Mouse (Mus musculus) liver, embryonic 14.5 days (tissue): ENCODE measurements around the gene Ccl9. TPM values are rescaled to one million over a fixed set of nuclear protein-coding genes. Genes with fewer than 3 reads are reported as not detected.

Experiments
- ATAC-seq: fragments of 200-750 bp; cut with Nextera tagmentation; 2 replicates; pipeline ENCODE4 v1.8.0; 2017; ENCODE audit warnings: moderate number of reproducible peaks, mild to moderate bottlenecking, moderate library complexity; ENCODE audit not compliant: insufficient read depth
- DNase-seq, 3 experiments: peaks; one replicate each; pipeline ENCODE4 v3.0.0-alpha.2; 2012 to 2013; ENCODE audit warnings: low read depth in 3 of 3, low spot score in 3 of 3
- H3K27ac ChIP-seq: fragments of 300-500 bp; sonication (generic); 2 replicates; pipeline ENCODE4 v1.5.1; 2014; ENCODE audit warnings: moderate library complexity, mild to moderate bottlenecking, control low read depth, inconsistent platforms
- H3K27me3 ChIP-seq: fragments of 300-500 bp; sonication (generic); 2 replicates; pipeline ENCODE4 v1.6.1; 2014; ENCODE audit warnings: mild to moderate bottlenecking, low read length, moderate library complexity; ENCODE audit not compliant: control insufficient read depth, insufficient read depth
- H3K36me3 ChIP-seq: fragments of 300-500 bp; sonication (generic); replicated peaks from 2 replicates; pipeline ENCODE4 v1.6.1; 2014; ENCODE audit warnings: low read depth; ENCODE audit not compliant: control insufficient read depth, insufficient read depth
- H3K4me1 ChIP-seq, 2 experiments: fragments of 200-500 bp in 1 of 2; fragments of 300-500 bp in 1 of 2; sonication (generic) in 1 of 2; replicated peaks; 2 replicates each; pipeline ENCODE4 v1.6.1; 2012 to 2014; ENCODE audit warnings: antibody characterized with exemption in 1 of 2, inconsistent platforms in 1 of 2, low read length in 1 of 2; ENCODE audit not compliant: control insufficient read depth in 2 of 2, insufficient read depth in 2 of 2
- H3K4me2 ChIP-seq: fragments of 300-500 bp; sonication (generic); 2 replicates; pipeline ENCODE4 v1.6.1; 2014; ENCODE audit warnings: low read depth, mild to moderate bottlenecking, control low read depth, moderate library complexity
- H3K4me3 ChIP-seq, 2 experiments: fragments of 200-500 bp in 1 of 2; fragments of 300-500 bp in 1 of 2; sonication (generic) in 1 of 2; 2 replicates each; pipeline ENCODE4 v1.5.1; 2012 to 2014; ENCODE audit warnings: low read depth in 2 of 2, low read length in 2 of 2, mild to moderate bottlenecking in 2 of 2, control low read depth in 1 of 2, inconsistent platforms in 1 of 2, moderate library complexity in 1 of 2; ENCODE audit not compliant: insufficient read depth in 1 of 2
- H3K9ac ChIP-seq: fragments of 300-500 bp; sonication (generic); replicated peaks from 2 replicates; pipeline ENCODE4 v1.6.1; 2014; ENCODE audit warnings: mild to moderate bottlenecking, control low read depth, moderate library complexity
- H3K9me3 ChIP-seq: fragments of 300-500 bp; sonication (generic); 2 replicates; pipeline ENCODE4 v1.6.1; 2016; ENCODE audit warnings: low read length, mixed read lengths; ENCODE audit not compliant: control insufficient read depth
- CTCF ChIP-seq: IDR thresholded peaks from 2 replicates; pipeline ENCODE4 v1.5.1; 2016; ENCODE audit warnings: antibody characterized with exemption, low read depth, control low read depth
- EP300 ChIP-seq: IDR thresholded peaks from 2 replicates; pipeline ENCODE4 v1.6.1; 2016; ENCODE audit warnings: antibody characterized with exemption, low read depth
- WGBS: fragments of 180-500 bp; shearing (Covaris S2); extraction: QIAGEN DNeasy Blood & Tissue Kit; methylation state at CpG from one replicate; pipeline ENCODE4 v1.1.7; 2014; ENCODE audit not compliant: insufficient replicate concordance; 5-methylcytosine and 5-hydroxymethylcytosine counted together
- polyA plus RNA-seq, 2 experiments: library from polyadenylated mRNA; depleted of rRNA in 1 of 2; stranded (reverse) in 1 of 2; unstranded in 1 of 2; fragments of >200 nt; fragmentation: Nextera tagmentation in 1 of 2; extraction: Ambion mirVana in 1 of 2; gene quantifications; 2 replicates each; pipeline versions ENCODE4 v1.2.1 to v1.2.3; 2012 to 2014

The Ccl9 gene
- polyA plus RNA-seq, 2 experiments: 9.7 to 35.5 TPM

DNA sequence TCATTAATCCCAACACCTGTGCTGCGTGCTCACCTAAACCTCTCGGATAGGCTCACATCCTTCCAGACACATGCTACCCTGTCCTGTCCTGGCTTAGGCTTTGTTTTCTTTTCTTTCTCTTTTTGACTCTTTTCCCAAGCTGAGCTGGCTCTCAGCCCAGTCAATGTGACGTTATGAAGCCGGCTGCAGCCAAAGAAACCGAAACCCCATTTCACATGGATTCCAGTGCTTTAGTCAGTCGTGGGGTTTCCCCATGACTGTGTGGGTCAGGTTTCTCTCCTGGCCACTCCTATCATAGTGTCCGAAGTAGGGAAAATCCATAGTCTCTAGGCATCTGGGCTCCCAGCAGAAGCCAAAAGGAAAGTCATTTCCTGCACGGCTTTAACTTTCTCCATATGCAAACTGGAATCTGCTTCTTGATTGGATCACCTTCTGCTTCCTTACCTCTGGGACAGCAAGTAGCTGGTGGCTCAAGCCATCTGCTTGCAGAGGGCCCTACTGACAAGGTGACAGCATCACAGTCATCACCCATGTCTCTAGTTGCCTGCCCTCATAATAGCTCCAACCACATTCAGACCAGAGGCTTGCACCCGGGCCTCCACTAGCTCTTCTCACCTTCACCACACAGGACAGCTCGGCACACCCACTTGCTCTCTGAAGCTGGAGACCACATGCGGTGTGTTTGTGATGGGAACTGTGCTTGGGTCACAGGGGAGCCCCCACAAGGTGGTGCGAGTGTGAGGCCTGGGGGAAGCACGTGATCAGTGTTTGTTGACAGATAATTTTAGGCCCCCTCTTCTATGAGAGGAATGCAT is 43.6 kb downstream of the Ccl9 start:
- no peaks in the 10 kb centered on the region for H3K36me3 ChIP-seq
- 44% methylated on average over 13 of the region's 13 CpGs for WGBS
- 0 out of 4 replicates have a peak, but pooled peaks cover 0 to 2% of the 10 kb centered on the region in 2 experiments for H3K4me1 ChIP-seq
- no peak for ATAC-seq
- H3K9ac ChIP-seq: no peak overlapping the region
- no peaks in the 10 kb centered on the region for H3K9me3 ChIP-seq
- no peaks in the 10 kb centered on the region for H3K27me3 ChIP-seq
- H3K27ac ChIP-seq: no peak overlapping the region
- H3K4me2 ChIP-seq: no peak overlapping the region
- no peak overlapping the region for H3K4me3 ChIP-seq
- DNase-seq: no peak
- no peak for TF ChIP-seq CTCF
- no peak for TF ChIP-seq EP300

DNA sequence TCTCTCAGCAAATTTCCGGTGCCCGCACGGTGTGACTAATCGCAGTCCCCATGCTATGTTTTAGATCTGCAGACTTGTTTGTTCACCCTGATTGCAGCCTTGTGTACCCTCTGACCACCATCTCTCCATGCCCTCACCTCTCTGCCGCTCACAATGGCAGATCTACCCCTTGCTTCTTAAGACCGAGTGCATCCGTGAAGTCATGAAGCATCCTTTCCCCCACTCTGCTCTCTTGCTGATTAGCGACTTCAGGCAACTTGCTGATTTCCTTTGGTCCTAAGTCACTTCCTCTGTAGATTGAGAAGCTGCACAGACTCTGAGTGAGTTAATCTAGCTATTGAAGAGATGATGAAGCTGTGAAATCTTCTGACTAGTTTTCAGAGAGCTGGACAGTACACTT is 44.3 kb downstream of the Ccl9 start:
- 55% methylated on average over 8 of the region's 8 CpGs for WGBS

GRCm38 (mm10) chr11:83533192-83533591 is 45.2 kb downstream of the Ccl9 start:
- H3K27ac ChIP-seq: no peak overlapping the region
- WGBS: 59% methylated on average over 1 of the region's 1 CpGs
- ATAC-seq (no peak), DNase-seq (no peak)
- H3K9me3 ChIP-seq: no peaks in the 10 kb centered on the region
- H3K4me2 ChIP-seq: no peak overlapping the region
- 0 out of 4 replicates have a peak, but pooled peaks cover 0 to 2% of the 10 kb centered on the region in 2 experiments for H3K4me1 ChIP-seq
- no peak for TF ChIP-seq EP300
- no peak for TF ChIP-seq CTCF
- H3K27me3 ChIP-seq: no peaks in the 10 kb centered on the region
- no peak overlapping the region for H3K4me3 ChIP-seq
- H3K36me3 ChIP-seq: no peaks in the 10 kb centered on the region
- H3K9ac ChIP-seq: no peak overlapping the region

More for the DNA sequence above, 44.3 kb downstream of the Ccl9 start:
- Histone ChIP-seq H3K27me3 (no peaks in the 10 kb centered on the region), H3K9me3 (no peaks in the 10 kb centered on the region), H3K9ac (no peak overlapping the region), H3K4me1 (0 out of 4 replicates have a peak, but pooled peaks cover 0 to 2% of the 10 kb centered on the region in 2 experiments), H3K4me2 (no peak overlapping the region), H3K36me3 (no peaks in the 10 kb centered on the region), H3K27ac (no peak overlapping the region), H3K4me3 (no peak overlapping the region)
- ATAC-seq: no peak
- no peak for DNase-seq
- TF ChIP-seq EP300: no peak
- TF ChIP-seq CTCF: no peak

DNA sequence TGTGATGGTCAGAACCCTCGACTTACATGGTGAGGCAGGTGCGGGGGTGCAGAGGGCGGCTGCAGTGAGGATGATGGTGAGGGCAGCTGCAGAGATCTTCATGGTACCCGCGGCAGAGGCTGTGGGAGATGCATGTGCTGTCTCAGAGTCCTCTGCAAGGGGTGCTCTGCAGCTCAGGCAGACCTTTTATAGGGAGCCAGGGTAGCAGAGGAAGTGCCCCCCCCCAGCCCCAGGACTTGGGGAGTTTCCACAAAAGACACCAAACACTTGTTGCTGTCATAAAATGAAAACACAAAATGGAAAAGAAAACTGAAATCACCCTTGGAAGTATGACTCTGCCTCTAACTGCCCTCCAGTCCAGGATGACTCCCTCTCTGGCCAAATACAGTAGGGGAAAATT is 48.1 kb downstream of the Ccl9 start, which contains the start of gene Ccl5:
TSS of gene Ccl5 (minus strand) at position 159 of the 400 bp plus-strand sequence.
- H3K9me3 ChIP-seq: no peaks in the 10 kb centered on the region
- H3K4me2 ChIP-seq: no peak within 1 kb of the TSS
- no peak within 1 kb of the TSS for H3K27ac ChIP-seq
- 0 out of 4 replicates have a peak, but pooled peaks cover 0 to 2% of the 10 kb centered on the region in 2 experiments for H3K4me1 ChIP-seq
- WGBS: 64% methylated on average over 5 of the region's 5 CpGs
- H3K27me3 ChIP-seq: no peaks in the 10 kb centered on the region
- TF ChIP-seq EP300 (no peak), CTCF (no peak)
- DNase-seq (no peak), ATAC-seq (no peak)
- no peak within 1 kb of the TSS for H3K4me3 ChIP-seq
- no peaks in the 10 kb centered on the region for H3K36me3 ChIP-seq
- H3K9ac ChIP-seq: no peak within 1 kb of the TSS

- H3K36me3 ChIP-seq: no peaks in the 10 kb centered on the region
- no peak overlapping the region for H3K9ac ChIP-seq
- no peak for TF ChIP-seq CTCF
- no peak for TF ChIP-seq EP300
- no peak overlapping the region for H3K4me2 ChIP-seq
- no peaks in the 10 kb centered on the region for H3K27me3 ChIP-seq
- ATAC-seq (no peak), DNase-seq (no peak)
- no peak overlapping the region for H3K27ac ChIP-seq
- H3K9me3 ChIP-seq: no peaks in the 10 kb centered on the region
- H3K4me3 ChIP-seq: no peak overlapping the region
- 73% methylated on average over 12 of the region's 12 CpGs for WGBS
- H3K4me1 ChIP-seq: no peaks in the 10 kb centered on the region
Measured at GRCm38 (mm10) chr11:83529024-83529423, 49.4 kb downstream of the Ccl9 start.

Other genes starting within 250 kb of the Ccl9 start
- 0.31 and 0.35 TPM in 2 replicates for gene Rasl10b, start 169.5 kb downstream of the Ccl9 start, polyA plus RNA-seq (2012; rRNA removed)
- 0.06 and 0.13 TPM in 2 replicates for gene Rasl10b, start 169.5 kb downstream of the Ccl9 start, polyA plus RNA-seq (2014; fragmentation: Nextera tagmentation; extraction: Ambion mirVana)
- gene Gas2l2, start 149.2 kb downstream of the Ccl9 start, polyA plus RNA-seq (2012; rRNA removed): not detected in 2 replicates
- not detected in 2 replicates for gene Gas2l2, start 149.2 kb downstream of the Ccl9 start, polyA plus RNA-seq (2014; fragmentation: Nextera tagmentation; extraction: Ambion mirVana)
- 2.1 and 2.8 TPM in 2 replicates for gene 1700020L24Rik, start 141.0 kb downstream of the Ccl9 start, polyA plus RNA-seq (2012; rRNA removed)
- 1.6 and 1.9 TPM in 2 replicates for gene 1700020L24Rik, start 141.0 kb downstream of the Ccl9 start, polyA plus RNA-seq (2014; fragmentation: Nextera tagmentation; extraction: Ambion mirVana)
- gene Mmp28, start 115.6 kb downstream of the Ccl9 start, polyA plus RNA-seq (2012; rRNA removed): 0.31 and 0.34 TPM in 2 replicates
- 0.10 and 0.24 TPM in 2 replicates for gene Mmp28, start 115.6 kb downstream of the Ccl9 start, polyA plus RNA-seq (2014; fragmentation: Nextera tagmentation; extraction: Ambion mirVana)
- 18.4 and 43.1 TPM in 2 replicates for gene Taf15, start 105.5 kb downstream of the Ccl9 start, polyA plus RNA-seq (2012; rRNA removed)
- 1.9 and 2.2 TPM in 2 replicates for gene Taf15, start 105.5 kb downstream of the Ccl9 start, polyA plus RNA-seq (2014; fragmentation: Nextera tagmentation; extraction: Ambion mirVana)
- gene Heatr9, start 56.5 kb downstream of the Ccl9 start, polyA plus RNA-seq (2012; rRNA removed): not detected in 2 replicates
- not detected in 2 replicates for gene Heatr9, start 56.5 kb downstream of the Ccl9 start, polyA plus RNA-seq (2014; fragmentation: Nextera tagmentation; extraction: Ambion mirVana)
- 0.39 and 0.42 TPM in 2 replicates for gene Ccl5, start 48.1 kb downstream of the Ccl9 start, polyA plus RNA-seq (2012; rRNA removed)
- gene Ccl5, start 48.1 kb downstream of the Ccl9 start, polyA plus RNA-seq (2014; fragmentation: Nextera tagmentation; extraction: Ambion mirVana): 0.77 and 0.95 TPM in 2 replicates
- 2.4 and 2.6 TPM in 2 replicates for gene Ccl6, start 14.5 kb upstream of the Ccl9 start, polyA plus RNA-seq (2012; rRNA removed)
- 9.2 and 12.7 TPM in 2 replicates for gene Ccl6, start 14.5 kb upstream of the Ccl9 start, polyA plus RNA-seq (2014; fragmentation: Nextera tagmentation; extraction: Ambion mirVana)
- gene Rpl9-ps1, start 67.0 kb upstream of the Ccl9 start, polyA plus RNA-seq (2012; rRNA removed): not detected in 2 replicates
- not detected in 2 replicates for gene Rpl9-ps1, start 67.0 kb upstream of the Ccl9 start, polyA plus RNA-seq (2014; fragmentation: Nextera tagmentation; extraction: Ambion mirVana)
- gene Ccl3, start 70.7 kb upstream of the Ccl9 start, polyA plus RNA-seq (2012; rRNA removed): 0.83 and 1.2 TPM in 2 replicates
- 1.1 TPM in 2 replicates for gene Ccl3, start 70.7 kb upstream of the Ccl9 start, polyA plus RNA-seq (2014; fragmentation: Nextera tagmentation; extraction: Ambion mirVana)
- gene Ccl4, start 83.9 kb upstream of the Ccl9 start, polyA plus RNA-seq (2012; rRNA removed): 0.31 and 0.45 TPM in 2 replicates
- gene Ccl4, start 83.9 kb upstream of the Ccl9 start, polyA plus RNA-seq (2014; fragmentation: Nextera tagmentation; extraction: Ambion mirVana): 0.30 and 0.84 TPM in 2 replicates
- gene Wfdc17, start 125.4 kb upstream of the Ccl9 start, polyA plus RNA-seq (2012; rRNA removed): 7.4 and 7.9 TPM in 2 replicates
- 15.6 and 21.7 TPM in 2 replicates for gene Wfdc17, start 125.4 kb upstream of the Ccl9 start, polyA plus RNA-seq (2014; fragmentation: Nextera tagmentation; extraction: Ambion mirVana)
- gene Wfdc18, start 130.4 kb upstream of the Ccl9 start, polyA plus RNA-seq (2012; rRNA removed): not detected in 2 replicates
- not detected in 2 replicates for gene Wfdc18, start 130.4 kb upstream of the Ccl9 start, polyA plus RNA-seq (2014; fragmentation: Nextera tagmentation; extraction: Ambion mirVana)
- 4.9 and 6.5 TPM in 2 replicates for gene Wfdc21, start 168.3 kb upstream of the Ccl9 start, polyA plus RNA-seq (2012; rRNA removed)
- 12.4 and 22.8 TPM in 2 replicates for gene Wfdc21, start 168.3 kb upstream of the Ccl9 start, polyA plus RNA-seq (2014; fragmentation: Nextera tagmentation; extraction: Ambion mirVana)
- 3.6 and 3.8 TPM in 2 replicates for gene Heatr6, start 175.1 kb upstream of the Ccl9 start, polyA plus RNA-seq (2012; rRNA removed)
- gene Heatr6, start 175.1 kb upstream of the Ccl9 start, polyA plus RNA-seq (2014; fragmentation: Nextera tagmentation; extraction: Ambion mirVana): 5.6 and 6.0 TPM in 2 replicates